Mouse (Mus musculus): ENCODE measurements around the gene Gimap8.

Gene Gimap8

GRCm38 (mm10) chr6:48704146-48704545 lies 57.1 kb downstream of the Gimap8 start:
- no peak for DNase-seq (ENCODE audit: low spot score in 2 of 2)

- DNase-seq (ENCODE audit: low spot score in 2 of 2), result no peak
Observed at GRCm38 (mm10) chr6:48706130-48706529, 59.1 kb downstream of the Gimap8 start.
